Mouse (Mus musculus): Measurements from ENCODE around the gene Map3k5.

Map3k5 gene

GRCm38 (mm10) chr10:20010018-20010417 is 75.7 kb downstream of the Map3k5 start:
- DNase-seq = no peak

- no peak for DNase-seq
These were observed 84.1 kb downstream of the Map3k5 start for GRCm38 (mm10) chr10:20018406-20018805.

GRCm38 (mm10) chr10:20018806-20019205 is 84.5 kb downstream of the Map3k5 start:
- DNase-seq = no peak

GRCm38 (mm10) chr10:20021256-20021655 is 87.0 kb downstream of the Map3k5 start:
- no peak for DNase-seq

DNA sequence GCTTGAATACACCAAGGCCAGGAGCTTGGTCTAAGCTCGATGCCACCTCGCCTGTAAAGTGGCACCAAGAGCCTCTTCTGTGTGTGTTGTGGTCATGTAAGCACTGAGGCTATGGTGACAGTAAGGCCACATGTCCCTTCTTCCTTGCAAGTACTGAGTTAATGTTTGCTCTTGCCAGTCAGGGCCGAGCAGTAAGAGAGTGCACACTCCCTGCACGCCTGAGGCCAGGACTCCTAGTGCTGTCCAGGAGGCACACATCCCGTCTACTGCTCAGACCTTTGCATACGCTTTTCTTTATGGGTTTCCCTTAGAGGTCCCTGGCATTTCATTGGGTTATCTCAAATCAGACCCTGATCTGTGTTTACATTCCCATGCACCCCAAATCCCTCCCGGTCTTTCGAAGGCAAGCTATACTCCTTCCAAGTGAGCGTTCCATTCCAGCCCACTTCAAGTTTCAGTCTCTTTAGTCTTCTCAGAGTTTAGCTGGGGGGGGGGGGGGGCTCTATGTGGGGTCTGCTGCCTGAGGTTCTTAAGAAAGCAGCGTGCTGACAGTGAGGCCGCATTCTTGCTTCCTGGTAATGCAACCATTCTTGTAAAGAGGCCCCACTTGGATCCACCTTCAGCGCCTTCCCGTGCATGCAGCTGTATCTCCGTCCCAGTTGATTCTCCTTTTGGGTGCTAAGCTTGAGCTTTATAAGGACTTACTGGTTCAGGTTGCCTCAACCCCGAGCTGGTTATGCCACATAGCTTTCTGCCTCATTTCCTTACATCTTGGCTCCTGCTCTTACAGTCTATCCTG is 87.6 kb downstream of the Map3k5 start:
- no peak for DNase-seq

- DNase-seq = no peak
These were observed 88.5 kb downstream of the Map3k5 start for GRCm38 (mm10) chr10:20022608-20023340.

DNA sequence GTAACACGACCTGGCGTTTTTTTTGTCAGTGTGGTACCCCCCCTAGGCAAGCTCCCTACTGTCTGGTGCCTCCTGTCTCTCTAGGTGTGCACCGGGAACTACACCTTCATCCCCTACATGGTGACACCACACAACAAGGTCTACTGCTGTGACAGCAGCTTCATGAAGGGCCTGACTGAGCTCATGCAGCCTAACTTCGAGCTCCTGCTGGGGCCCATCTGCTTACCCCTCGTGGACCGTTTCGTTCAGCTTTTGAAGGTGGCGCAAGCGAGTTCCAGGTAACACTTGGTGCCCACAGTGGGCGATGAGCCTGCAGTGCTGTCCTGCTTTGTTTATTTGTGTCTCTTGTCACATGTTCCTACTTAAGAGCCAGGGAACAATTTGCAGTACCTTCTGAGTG is 89.3 kb downstream of the Map3k5 start:
- no peak for DNase-seq

DNA sequence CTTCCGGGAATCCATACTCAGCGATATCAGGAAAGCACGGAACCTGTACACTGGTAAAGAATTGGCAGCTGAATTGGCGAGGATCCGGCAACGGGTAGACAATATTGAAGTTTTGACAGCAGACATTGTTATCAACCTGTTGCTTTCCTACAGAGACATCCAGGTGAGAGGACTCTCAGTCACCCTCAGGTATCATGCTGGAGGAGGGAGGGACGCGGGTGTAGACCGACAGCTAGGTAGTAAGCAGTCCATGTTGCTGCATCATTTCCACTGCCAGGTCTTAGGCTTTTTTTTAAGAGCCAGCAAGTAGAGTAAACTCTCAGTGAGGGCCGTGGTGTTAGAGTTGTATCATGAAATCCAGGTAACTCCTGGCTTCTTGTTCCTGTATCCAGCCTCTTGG is 90.6 kb downstream of the Map3k5 start:
- no peak for DNase-seq

GRCm38 (mm10) chr10:20025781-20026520 is 91.7 kb downstream of the Map3k5 start:
- DNase-seq = no peak

DNA sequence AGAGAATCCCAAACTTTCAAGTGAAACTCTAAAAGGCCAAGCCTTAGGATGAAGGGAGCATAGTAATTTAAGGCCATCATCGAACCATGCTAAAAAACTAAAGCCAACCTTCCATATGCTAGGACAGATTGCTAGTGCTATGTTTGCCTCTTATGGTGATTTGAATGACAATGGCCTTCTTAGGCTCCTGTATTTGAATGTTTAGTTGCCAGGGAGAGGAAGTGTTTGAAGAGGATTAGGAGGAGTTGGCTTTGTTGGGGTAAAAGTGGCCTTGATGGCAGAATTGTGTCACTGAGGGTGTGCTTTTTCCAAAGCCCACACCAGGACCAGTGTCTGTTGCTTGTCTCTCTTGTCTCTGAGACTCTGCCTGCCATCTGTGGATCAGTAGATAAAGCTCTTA is 96.4 kb downstream of the Map3k5 start:
- DNase-seq = no peak

DNA sequence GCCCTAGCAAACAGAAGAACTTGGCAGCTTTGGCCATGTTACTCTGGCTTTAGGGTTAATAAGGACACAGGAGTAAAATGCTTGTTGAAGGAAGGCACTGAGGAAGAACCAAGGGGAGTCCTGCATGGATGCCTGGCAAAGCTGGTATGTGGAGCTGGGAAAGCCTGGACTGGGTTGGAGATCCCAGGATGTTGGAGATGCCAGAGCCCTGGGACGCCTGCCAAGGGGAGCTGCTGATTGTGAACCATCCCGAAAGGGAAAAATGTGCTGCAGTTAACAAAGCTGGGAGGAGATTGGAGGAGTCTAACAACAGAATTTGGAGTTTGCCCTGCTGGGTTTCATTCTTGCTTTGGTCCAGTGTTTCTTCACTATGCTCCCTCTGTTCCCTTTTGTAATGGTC is 97.7 kb downstream of the Map3k5 start:
- DNase-seq = no peak

- no peak for DNase-seq
These were observed 102.1 kb downstream of the Map3k5 start for GRCm38 (mm10) chr10:20036375-20036774.

GRCm38 (mm10) chr10:20036846-20037245 is 102.6 kb downstream of the Map3k5 start:
- no peak for DNase-seq

- DNase-seq = no peak
These were observed 105.3 kb downstream of the Map3k5 start for GRCm38 (mm10) chr10:20039531-20039930.

DNA sequence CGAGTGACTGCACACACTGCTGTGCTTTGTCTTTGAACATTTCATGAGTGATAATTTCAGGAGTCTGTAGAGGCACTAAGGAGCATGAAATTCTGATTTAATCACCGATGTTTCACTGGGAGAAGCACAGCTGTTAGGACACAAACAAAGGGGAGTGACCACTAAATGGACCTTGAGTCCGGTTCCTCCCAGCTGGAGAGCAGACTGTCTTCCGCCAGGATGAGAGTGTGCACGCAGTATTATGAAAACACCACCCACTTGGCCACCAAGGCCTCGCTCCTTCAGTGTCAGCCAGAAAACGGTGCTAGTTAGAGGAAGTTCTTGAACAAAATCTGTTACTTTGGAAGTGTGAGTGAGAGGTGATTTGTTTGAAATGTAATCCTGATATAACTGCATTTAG is 105.8 kb downstream of the Map3k5 start:
- no peak for DNase-seq

DNA sequence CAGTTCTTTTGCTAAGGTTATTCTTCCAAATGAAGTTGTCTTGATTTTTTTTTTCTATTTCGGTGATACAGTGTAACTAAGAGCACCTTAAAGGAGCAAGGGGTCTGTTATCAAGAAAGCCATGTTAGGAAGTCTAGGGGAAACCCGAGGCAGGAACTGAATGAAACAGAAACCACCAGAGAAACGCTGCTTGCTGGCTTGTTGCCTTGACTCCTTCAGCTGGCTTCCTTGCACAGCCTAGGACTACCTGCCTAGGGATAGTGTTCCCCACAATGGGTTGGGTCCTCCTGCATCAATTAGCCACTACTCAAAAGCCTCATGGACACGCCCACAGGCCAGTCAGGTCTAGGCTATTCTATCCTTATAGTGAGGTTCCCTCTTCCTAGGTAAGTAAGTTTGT is 106.4 kb downstream of the Map3k5 start:
- no peak for DNase-seq

DNA sequence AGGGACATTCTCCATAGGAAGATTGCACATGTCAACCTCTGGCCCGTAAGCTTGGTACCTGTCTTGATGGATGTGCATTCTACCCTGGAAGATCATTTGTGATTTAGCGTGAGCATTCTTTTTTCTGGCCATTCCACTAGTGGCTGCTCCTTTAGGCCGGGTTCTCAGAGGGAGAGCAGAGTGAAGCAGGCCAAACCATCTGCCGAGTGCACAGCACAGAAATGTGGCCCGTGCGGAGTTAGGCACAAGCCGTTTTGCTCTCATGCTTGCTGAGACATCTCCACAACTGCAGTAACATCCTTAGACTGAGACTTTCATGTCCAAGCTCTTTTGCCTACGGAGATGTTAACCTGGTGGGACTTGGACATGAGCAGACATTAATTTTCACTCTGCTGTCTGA is 107.8 kb downstream of the Map3k5 start:
- no peak for DNase-seq

GRCm38 (mm10) chr10:20044051-20044450 is 109.8 kb downstream of the Map3k5 start:
- no peak for DNase-seq

- DNase-seq = no peak
These were observed 111.6 kb downstream of the Map3k5 start for GRCm38 (mm10) chr10:20045733-20046495.

DNA sequence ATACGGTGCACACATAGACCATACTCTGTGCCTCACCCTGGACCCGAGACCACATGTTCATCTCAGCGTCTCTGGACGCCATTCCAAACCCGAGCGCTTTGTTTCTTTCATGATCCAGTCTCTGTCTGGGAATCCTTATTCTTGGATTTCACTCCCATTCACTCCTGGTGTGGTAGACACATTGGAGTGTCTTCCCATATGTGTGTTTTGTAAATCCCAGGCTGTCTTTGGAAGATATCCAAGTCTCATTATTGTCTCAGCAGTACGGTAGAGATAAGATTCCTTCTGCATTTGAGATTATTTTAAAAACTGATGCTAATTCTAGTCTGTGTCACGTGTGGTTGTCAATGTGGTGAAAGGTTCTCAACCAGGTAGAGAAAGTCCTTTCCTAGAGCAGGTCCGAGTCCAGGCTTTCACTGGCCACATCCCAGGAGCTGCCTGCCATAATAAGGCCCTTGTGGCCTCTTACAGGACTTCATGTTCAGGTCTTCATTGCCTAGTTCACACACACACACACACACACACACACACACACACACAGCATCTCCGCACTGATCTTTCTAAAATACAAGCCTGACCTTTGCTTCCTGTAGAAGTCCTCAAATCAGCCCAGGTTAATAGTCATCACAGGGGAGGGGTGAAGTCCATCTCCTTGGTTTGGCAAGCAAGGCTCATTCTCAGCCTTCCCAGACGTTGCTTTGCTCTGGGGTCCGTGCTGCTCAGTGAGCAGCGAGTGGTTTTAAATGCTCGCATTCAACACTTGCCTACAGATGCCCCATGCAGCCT is 122.8 kb downstream of the Map3k5 start:
- DNase-seq = no peak

- no peak for DNase-seq
These were observed 123.8 kb downstream of the Map3k5 start for GRCm38 (mm10) chr10:20058031-20058430.

GRCm38 (mm10) chr10:20058841-20059240 is 124.6 kb downstream of the Map3k5 start:
- DNase-seq = no peak
